Comparison of ENCODE assay signal across 7 mouse cellular contexts in the genomic region with DNA sequence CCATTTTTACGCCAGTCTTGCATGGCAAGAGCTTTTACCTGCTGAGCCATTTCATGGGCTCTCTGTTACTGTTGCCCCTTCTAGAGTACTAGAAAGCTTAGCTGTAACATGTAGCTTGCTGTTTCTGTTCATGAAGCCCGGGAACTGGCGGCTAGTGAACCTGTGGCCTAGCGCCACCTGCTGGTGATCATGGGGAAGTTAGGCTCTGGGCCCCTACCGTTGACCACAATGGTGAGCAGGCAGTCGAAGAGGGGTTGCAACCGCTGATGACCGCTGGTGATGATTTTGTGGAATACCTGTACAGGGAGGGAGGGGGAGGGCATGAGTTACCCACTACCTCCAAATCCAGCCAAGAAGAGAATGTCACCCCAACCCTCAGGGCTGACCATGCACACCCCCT. TPM values are rescaled to one million over a fixed set of nuclear protein-coding genes. Genes with fewer than 3 reads are reported as not detected.
A peak's percentile ranks its signal among the peaks of the same experiment; 100 is the strongest.
DNase-seq lines count a peak whose midpoint lies in the region; ATAC-seq and TF ChIP-seq lines count a peak whose summit lies in the region.

No protein-coding gene starts in this region.

- peak; percentile 27; the same call in 1 of the 2 replicates for ATAC-seq in kidney, embryonic 16.5 days (ENCODE audit: low FRiP score, low TSS enrichment)
- peak; percentile 49; the same call in 1 of the 2 replicates for ATAC-seq in lung, postnatal 0 days

- WGBS in kidney, embryonic 16.5 days, result 8% methylated on average over 8 of the region's 8 CpGs
- WGBS in lung, postnatal 0 days, result 12% methylated on average over 8 of the region's 8 CpGs

- DNase-seq in CH12.LX (ENCODE audit: extremely low read depth), result peak; percentile 85
- DNase-seq in T-cell, adult 2 months (ENCODE audit: low spot score), result peak; percentile 61
- DNase-seq in cerebellum, postnatal 36 days, result peak; percentile 75
- DNase-seq in gastrocnemius, postnatal 36 days, result peak; percentile 40 to 48
- peak; percentile 84 for DNase-seq in lung, postnatal 0 days (ENCODE audit: low spot score)
- DNase-seq in retina, adult 2 months (ENCODE audit: low read depth, low spot score), result peak; percentile 62

- no peak for TF ChIP-seq EP300 in CH12.LX (IDR thresholded peaks at IDR 0.05; ENCODE audit: low read length)
- no peak for TF ChIP-seq EP300 in lung, postnatal 0 days (IDR thresholded peaks at IDR 0.05)

- intact Hi-C loops in gastrocnemius, postnatal 36 days (cut with DNase I), result loop anchor here (1.0 to 5.0 kb wide), 2 partner anchors 32 to 152 kb away; a partner anchor contains a TSS

- H3K79me2 ChIP-seq in CH12.LX (replicated peaks; ENCODE audit: control insufficient read depth, extremely low read depth, insufficient read depth, poor library complexity, severe bottlenecking), result no peaks in the 10 kb centered on the region

- H3K27ac ChIP-seq in CH12.LX (ENCODE audit: insufficient read depth, low read depth), result no peak overlapping the region
- no peak overlapping the region for H3K27ac ChIP-seq in kidney, embryonic 16.5 days (ENCODE audit: low read length)
- no peak overlapping the region for H3K27ac ChIP-seq in lung, postnatal 0 days (ENCODE audit: low read length)

- dilution Hi-C loops in CH12.LX (cut with MboI; ENCODE audit: extremely low pct_ligation_motif_present, extremely low pct_unique_long_range_greater_than_20kb, low sequenced_read_pairs), result no loop called here

- H3K9me3 ChIP-seq in CH12.LX (replicated peaks; ENCODE audit: low read length), result peaks cover 15% of the 10 kb centered on the region
- no peaks in the 10 kb centered on the region for H3K9me3 ChIP-seq in kidney, embryonic 16.5 days (ENCODE audit: low read length)
- H3K9me3 ChIP-seq in lung, postnatal 0 days (ENCODE audit: low read length), result no peaks in the 10 kb centered on the region

- in situ Hi-C loops in CH12.LX (cut with MboI; ENCODE audit: low pct_ligation_motif_present, low pct_unique_long_range_greater_than_20kb, low sequenced_read_pairs), result loop anchor here (10.0 kb wide), 1 partner anchor 361 kb away; no protein-coding TSS in a partner anchor

- H3K4me1 ChIP-seq in CH12.LX (ENCODE audit: control insufficient read depth in 1 of 2, insufficient read depth in 2 of 2), result peaks cover 3% of the 10 kb centered on the region in 2 experiments; a peak in 2 of 4 replicates
- peaks cover 11% of the 10 kb centered on the region for H3K4me1 ChIP-seq in kidney, embryonic 16.5 days (ENCODE audit: insufficient read depth, low read length)
- H3K4me1 ChIP-seq in lung, postnatal 0 days (ENCODE audit: insufficient read depth, low read depth, low read length), result peaks cover 4% of the 10 kb centered on the region; the same call in 1 of the 2 replicates

- peak; percentile 86 for TF ChIP-seq RAD21 in CH12.LX (IDR thresholded peaks at IDR 0.05; ENCODE audit: low read depth, low read length)

- H3K27me3 ChIP-seq in CH12.LX (replicated peaks), result peaks cover 88% of the 10 kb centered on the region
- H3K27me3 ChIP-seq in kidney, embryonic 16.5 days (ENCODE audit: insufficient read depth, low read length), result peaks cover 7% of the 10 kb centered on the region
- no peaks in the 10 kb centered on the region for H3K27me3 ChIP-seq in lung, postnatal 0 days (replicated peaks; ENCODE audit: insufficient read depth, low read length)

- no peak overlapping the region for H3K4me2 ChIP-seq in CH12.LX (ENCODE audit: insufficient read depth, low read depth, poor library complexity, severe bottlenecking)
- H3K4me2 ChIP-seq in kidney, embryonic 16.5 days (replicated peaks; ENCODE audit: low read depth, low read length), result no peak overlapping the region
- H3K4me2 ChIP-seq in lung, postnatal 0 days (replicated peaks; ENCODE audit: low read depth, low read length), result no peak overlapping the region

- no peak overlapping the region for H3K9ac ChIP-seq in CH12.LX (ENCODE audit: insufficient read depth, low read depth)
- no peak overlapping the region for H3K9ac ChIP-seq in kidney, embryonic 16.5 days (replicated peaks; ENCODE audit: low read length)
- H3K9ac ChIP-seq in lung, postnatal 0 days (replicated peaks; ENCODE audit: low read depth), result no peak overlapping the region

- no peak for TF ChIP-seq POLR2A in CH12.LX (IDR thresholded peaks at IDR 0.05; ENCODE audit: low read depth, low read length)

- peak; percentile 96 to 97 for TF ChIP-seq CTCF in CH12.LX (conservative IDR thresholded peaks at IDR 0.05 in 1 of 2, IDR thresholded peaks at IDR 0.05 in 1 of 2; ENCODE audit: low read depth in 2 of 2, low read length in 2 of 2)
- peak; percentile 96 for TF ChIP-seq CTCF in lung, postnatal 0 days (IDR thresholded peaks at IDR 0.05)

- no peaks in the 10 kb centered on the region for H3K36me3 ChIP-seq in CH12.LX (replicated peaks in 1 of 2; ENCODE audit: control insufficient read depth in 1 of 2, insufficient read depth in 1 of 2, low read length in 1 of 2)
- no peaks in the 10 kb centered on the region for H3K36me3 ChIP-seq in kidney, embryonic 16.5 days (ENCODE audit: insufficient read depth, low read length)
- peaks cover 3% of the 10 kb centered on the region; the same call in 1 of the 2 replicates for H3K36me3 ChIP-seq in lung, postnatal 0 days (ENCODE audit: insufficient read depth, low read length)

- no peak overlapping the region for H3K4me3 ChIP-seq in CH12.LX (replicated peaks in 1 of 3; ENCODE audit: low read depth in 2 of 3, low read length in 2 of 3, poor library complexity in 1 of 3)
- H3K4me3 ChIP-seq in kidney, embryonic 16.5 days (ENCODE audit: low read length), result no peak overlapping the region
- H3K4me3 ChIP-seq in lung, postnatal 0 days (ENCODE audit: low read depth, low read length), result no peak overlapping the region

TF ChIP-seq in CH12.LX, 34 proteins besides CTCF, POLR2A, EP300 and RAD21:
- no peak for TF ChIP-seq POLR2AphosphoS2 (IDR thresholded peaks at IDR 0.05; ENCODE audit: low read depth, low read length)
- TF ChIP-seq ELF1 (IDR thresholded peaks at IDR 0.05; ENCODE audit: low read depth, low read length), result 0 out of 2 replicates have a peak, but pooled peaks have one; percentile 13
- peak; percentile 66 for TF ChIP-seq ZC3H11A (IDR thresholded peaks at IDR 0.05; ENCODE audit: low read depth, low read length)
- TF ChIP-seq MAZ (IDR thresholded peaks at IDR 0.05; ENCODE audit: low read depth, low read length), result peak; percentile 44; the same call in 1 of the 2 replicates
- no peak for TF ChIP-seq MYC (IDR thresholded peaks at IDR 0.05; ENCODE audit: low read depth, low read length)
- TF ChIP-seq TCF12 (IDR thresholded peaks at IDR 0.05; ENCODE audit: low read depth, low read length), result peak; percentile 22; the same call in 1 of the 2 replicates
- TF ChIP-seq SMC3 (IDR thresholded peaks at IDR 0.05; ENCODE audit: low read depth, low read length), result peak; percentile 98
- no peak for TF ChIP-seq NRF1 (IDR thresholded peaks at IDR 0.05; ENCODE audit: low read depth, low read length)
- TF ChIP-seq MXI1 (IDR thresholded peaks at IDR 0.05; ENCODE audit: low read depth, low read length), result no peak
- 0 out of 2 replicates have a peak, but pooled peaks have one; percentile 18 for TF ChIP-seq IRF4 (IDR thresholded peaks at IDR 0.05; ENCODE audit: low read depth, low read length)

RNA-seq across cellular contexts. Expression of a gene that starts 13.4 kb away (rescaled TPM):
- total RNA-seq in CH12.LX (2012; rRNA removed) (3.2 and 3.6 TPM in 2 replicates), CH12.LX (2014; rRNA removed) (0.12 TPM in 1 of 2 replicates, not detected in the other)
- polyA plus RNA-seq in CH12.LX (2012; ENCODE audit: insufficient read length, low read depth), result 0.36 and 0.57 TPM in 2 replicates
- 1 to 10 TPM; 2.0 TPM for total RNA-seq in gastrocnemius, postnatal 36 days (2021)
- polyA plus RNA-seq in kidney, embryonic 16.5 days (2015; fragmentation: Nextera tagmentation; extraction: Ambion mirVana), result 7.9 and 8.6 TPM in 2 replicates
- polyA plus RNA-seq in lung, postnatal 0 days (2015; fragmentation: Nextera tagmentation; extraction: Ambion mirVana), result 16.0 and 17.9 TPM in 2 replicates

RNA-seq across cellular contexts. Expression of a gene that starts 19.7 kb away (rescaled TPM):
- total RNA-seq in CH12.LX (2012; rRNA removed), result not detected in 2 replicates
- not detected in 2 replicates for total RNA-seq in CH12.LX (2014; rRNA removed)
- polyA plus RNA-seq in CH12.LX (2012; ENCODE audit: insufficient read length, low read depth), result not detected in 2 replicates
- total RNA-seq in gastrocnemius, postnatal 36 days (2021), result not detected
- not detected in 2 replicates for polyA plus RNA-seq in kidney, embryonic 16.5 days (2015; fragmentation: Nextera tagmentation; extraction: Ambion mirVana)
- not detected in 2 replicates for polyA plus RNA-seq in lung, postnatal 0 days (2015; fragmentation: Nextera tagmentation; extraction: Ambion mirVana)

RNA-seq across cellular contexts. Expression of a gene that starts 27.5 kb away (rescaled TPM):
- total RNA-seq in CH12.LX (2012; rRNA removed) (not detected in 2 replicates), CH12.LX (2014; rRNA removed) (not detected in 2 replicates)
- not detected in 2 replicates for polyA plus RNA-seq in CH12.LX (2012; ENCODE audit: insufficient read length, low read depth)
- total RNA-seq in gastrocnemius, postnatal 36 days (2021), result 1 to 10 TPM; 2.1 to 2.6 TPM
- 7.9 and 10.2 TPM in 2 replicates for polyA plus RNA-seq in kidney, embryonic 16.5 days (2015; fragmentation: Nextera tagmentation; extraction: Ambion mirVana)
- polyA plus RNA-seq in lung, postnatal 0 days (2015; fragmentation: Nextera tagmentation; extraction: Ambion mirVana), result 14.0 and 15.8 TPM in 2 replicates

RNA-seq across cellular contexts. Expression of a gene that starts 32.3 kb away (rescaled TPM):
- total RNA-seq in CH12.LX (2012; rRNA removed), result 0.17 and 0.42 TPM in 2 replicates
- not detected in 2 replicates for total RNA-seq in CH12.LX (2014; rRNA removed)
- polyA plus RNA-seq in CH12.LX (2012; ENCODE audit: insufficient read length, low read depth), result not detected in 2 replicates
- total RNA-seq in gastrocnemius, postnatal 36 days (2021), result 1 to 10 TPM in 1 of 2 experiments, under 1 TPM in 1; 0.72 to 1.3 TPM
- 0.05 TPM in 1 of 2 replicates, not detected in the other for polyA plus RNA-seq in kidney, embryonic 16.5 days (2015; fragmentation: Nextera tagmentation; extraction: Ambion mirVana)
- not detected in 2 replicates for polyA plus RNA-seq in lung, postnatal 0 days (2015; fragmentation: Nextera tagmentation; extraction: Ambion mirVana)

RNA-seq across cellular contexts. Expression of a gene that starts 47.2 kb away (rescaled TPM):
- not detected in 2 replicates for total RNA-seq in CH12.LX (2012; rRNA removed)
- total RNA-seq in CH12.LX (2014; rRNA removed), result not detected in 2 replicates
- polyA plus RNA-seq in CH12.LX (2012; ENCODE audit: insufficient read length, low read depth), result not detected in 2 replicates
- not detected for total RNA-seq in gastrocnemius, postnatal 36 days (2021)
- 0.64 TPM in 1 of 2 replicates, not detected in the other for polyA plus RNA-seq in kidney, embryonic 16.5 days (2015; fragmentation: Nextera tagmentation; extraction: Ambion mirVana)
- not detected in 2 replicates for polyA plus RNA-seq in lung, postnatal 0 days (2015; fragmentation: Nextera tagmentation; extraction: Ambion mirVana)
